Mouse (Mus musculus) MEL (cell line): Measurements from ENCODE around the gene Ubash3b. TPM values are rescaled to one million over a fixed set of nuclear protein-coding genes. Genes with fewer than 3 reads are reported as not detected.

ENCODE experiments used
- polyA plus RNA-seq, 2 experiments: library from polyadenylated mRNA; stranded (reverse) in 1 of 2; unstranded in 1 of 2; fragments of >175 nt in 1 of 2; fragments of >200 nt in 1 of 2; gene quantifications; 2 replicates each; pipeline versions ENCODE4 v1.2.1 to v1.2.4; 2012; ENCODE audit warnings: low replicate concordance in 2 of 2, low read depth in 1 of 2; ENCODE audit not compliant: insufficient read length in 2 of 2, insufficient read depth in 1 of 2, missing spikeins in 1 of 2
- total RNA-seq: library from RNA; depleted of rRNA; stranded (reverse); fragments of 300-350 nt; gene quantifications from 2 replicates; pipeline ENCODE4 v1.2.3, GENCODE M21; 2012; rRNA removed

The Ubash3b gene
- total and polyA plus RNA-seq, 3 experiments = 5.4 to 11.3 TPM; not detected in 1

Other genes with a start within 250 kb of the Ubash3b start
- not detected in 2 replicates for gene Jhy, start 197.6 kb downstream of the Ubash3b start, total RNA-seq
- not detected for gene Jhy, start 197.6 kb downstream of the Ubash3b start, polyA plus RNA-seq
- not detected in 2 replicates for gene Crtam, start 157.1 kb downstream of the Ubash3b start, total RNA-seq
- under 1 TPM in 1 of 2 experiments, not detected in 1; 0.04 TPM for gene Crtam, start 157.1 kb downstream of the Ubash3b start, polyA plus RNA-seq